Mouse (Mus musculus) embryonic fibroblast, embryonic 13.5 days (primary cell): ENCODE measurements at regions not wholly inside any gene's neighbourhood (a gene's known extent, or its start where the extent isn't known, plus 50 kb on each side); places are given as distances from the start of the nearest gene placed in this dataset.

Experiments used
- CTCF ChIP-seq: IDR thresholded peaks from 2 replicates; pipeline ENCODE4 v1.5.1; 2011; ENCODE audit warnings: mild to moderate bottlenecking, control low read depth, low read length, moderate library complexity, borderline replicate concordance; ENCODE audit not compliant: insufficient read depth
- POLR2A ChIP-seq: IDR thresholded peaks from 2 replicates; pipeline ENCODE4 v1.6.1; 2011; ENCODE audit warnings: low read depth, mild to moderate bottlenecking, control low read depth, low read length, moderate library complexity

DNA sequence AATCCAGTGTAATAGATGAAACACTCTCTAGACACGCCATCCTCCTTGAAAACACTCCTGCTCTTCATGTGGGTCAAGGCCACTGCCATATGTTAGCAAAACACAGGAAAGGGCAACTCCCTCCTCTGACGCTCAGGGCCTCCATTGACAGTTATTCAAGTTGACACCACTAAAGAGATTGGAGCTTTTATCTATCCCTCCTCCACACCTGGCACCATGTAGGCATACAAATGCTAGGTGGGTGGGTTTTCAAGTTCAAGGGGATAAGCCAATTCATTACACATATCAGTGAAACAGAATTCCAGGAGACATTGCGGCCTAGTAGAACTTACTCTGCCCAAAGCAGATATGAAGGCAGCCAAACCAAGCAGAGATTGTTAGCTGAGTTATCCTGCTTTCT, 331.0 kb downstream of the Tns1 start:
- no peak for TF ChIP-seq CTCF
- TF ChIP-seq POLR2A = no peak
